Mouse (Mus musculus) lung, postnatal 4 days (tissue): Measurements from ENCODE around the gene Gsdma2.
A peak's percentile ranks its signal among the peaks of the same experiment; 100 is the strongest.
"Not testable (repeated sequence)": the region's sequence is repeated elsewhere in the genome, so short reads cannot be mapped to it uniquely, and the experiment has no call there.

Experiments used
- DNase-seq, 2 experiments: peaks; one replicate each; pipeline ENCODE4 v3.0.0; 2021

The Gsdma2 gene

DNA sequence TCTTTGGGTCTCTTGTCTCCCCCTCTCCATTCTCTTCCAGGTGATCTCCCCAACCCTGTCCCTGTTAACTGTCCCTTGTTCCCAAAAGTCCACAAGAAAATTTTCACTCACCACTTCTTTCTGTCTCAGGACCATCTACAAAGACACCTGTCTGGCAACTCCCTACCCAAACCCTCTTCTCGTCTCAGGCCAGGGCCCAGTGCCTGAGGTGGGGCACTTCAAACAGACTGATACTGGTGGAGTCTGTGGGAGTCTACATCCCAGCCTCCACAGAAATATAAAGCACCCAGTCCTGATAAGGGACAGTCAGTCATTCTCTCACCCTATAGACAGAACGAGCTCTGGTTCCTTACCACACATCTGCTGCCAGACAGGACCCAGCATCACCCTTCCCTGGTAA lies at the start of gene Gsdma2:
TSS of gene Gsdma2 (plus strand) at position 301 of the 400 bp plus-strand sequence.
- DNase-seq = no peak

DNA sequence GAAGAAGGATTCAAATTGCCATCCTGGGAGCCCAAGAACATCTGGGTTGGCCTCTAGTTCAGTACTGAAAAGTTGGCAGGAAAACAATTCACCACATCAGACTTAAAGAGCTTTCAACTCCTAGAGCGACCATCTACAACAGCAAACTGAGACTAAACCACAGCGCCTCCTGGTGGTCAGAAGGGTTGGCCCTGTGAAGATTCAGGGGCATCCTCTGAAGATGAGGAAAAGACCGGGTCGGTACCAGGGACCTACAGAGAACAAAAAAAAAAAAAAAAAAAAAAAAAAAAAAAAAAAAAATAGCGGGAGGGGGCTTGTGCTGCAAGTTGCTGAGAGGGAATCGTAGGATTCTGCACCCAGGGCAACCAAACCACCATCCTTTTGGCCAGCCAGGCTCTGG lies 49.2 kb upstream of the Gsdma2 start:
- DNase-seq = peak; percentile 62 to 78

DNA sequence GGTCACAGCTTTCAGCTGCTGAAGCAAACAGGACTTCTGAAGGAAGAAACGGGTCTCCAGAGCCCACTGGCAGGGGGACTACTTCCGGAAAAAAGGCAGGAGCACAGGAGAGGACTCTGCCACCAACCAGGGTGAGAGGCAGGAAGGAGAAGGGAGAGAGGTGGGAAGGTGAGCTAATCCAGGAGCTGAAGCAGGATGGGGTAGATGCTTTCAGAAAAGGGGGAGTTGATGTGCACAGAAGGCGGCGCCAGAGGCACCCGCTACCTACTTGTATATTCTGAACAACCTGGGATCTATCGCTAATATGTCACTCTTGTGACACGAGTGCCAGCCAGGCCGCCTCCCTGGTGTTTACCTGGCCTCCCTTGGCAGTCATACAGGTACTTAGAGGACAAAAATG lies 48.6 kb upstream of the Gsdma2 start, which contains the start of gene Lrrc3c:
TSS of gene Lrrc3c (plus strand) at position 301 of the 400 bp plus-strand sequence.
- peak in 1 of 2 experiments; percentile 16 for DNase-seq

DNA sequence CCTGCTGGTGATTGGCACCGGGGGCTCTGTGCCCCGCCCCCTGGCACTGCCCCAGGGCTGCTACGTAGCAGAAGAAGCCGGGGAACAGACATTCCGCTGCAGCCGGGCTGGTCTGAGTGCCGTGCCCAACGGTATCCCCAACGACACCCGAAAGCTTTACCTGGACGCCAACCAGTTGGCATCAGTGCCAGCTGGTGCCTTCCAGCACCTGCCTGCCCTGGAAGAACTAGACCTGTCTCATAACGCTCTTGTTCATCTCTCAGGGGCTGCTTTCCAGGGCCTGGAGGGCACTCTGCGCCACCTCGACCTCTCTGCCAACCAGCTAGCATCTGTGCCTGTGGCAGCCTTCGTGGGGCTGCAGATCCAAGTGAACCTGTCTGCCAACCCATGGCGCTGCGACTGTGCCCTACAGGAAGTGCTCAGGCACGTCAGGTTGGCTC lies 47.7 kb upstream of the Gsdma2 start:
- peak; percentile 27 to 52 for DNase-seq

DNA sequence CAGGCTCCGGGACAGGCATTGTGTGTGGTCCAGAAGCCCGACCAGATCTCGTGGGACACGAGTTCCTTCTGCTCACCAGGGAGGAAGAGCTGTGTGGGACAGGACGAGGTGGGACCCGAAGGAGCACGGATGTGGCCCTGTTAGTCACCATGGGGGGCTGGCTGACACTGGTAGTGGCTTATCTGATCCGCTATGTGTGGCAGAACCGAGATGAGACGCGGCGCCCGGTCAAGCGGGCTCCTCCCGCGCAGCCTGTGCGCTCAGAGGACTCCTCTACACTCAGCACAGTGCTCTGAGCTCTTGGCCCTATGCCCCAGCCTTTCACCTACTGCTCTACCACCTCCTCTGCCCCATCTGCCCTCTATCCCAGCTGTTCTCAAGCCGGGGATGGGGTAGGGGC lies 47.3 kb upstream of the Gsdma2 start:
- peak in 1 of 2 experiments; percentile 23 for DNase-seq

DNA sequence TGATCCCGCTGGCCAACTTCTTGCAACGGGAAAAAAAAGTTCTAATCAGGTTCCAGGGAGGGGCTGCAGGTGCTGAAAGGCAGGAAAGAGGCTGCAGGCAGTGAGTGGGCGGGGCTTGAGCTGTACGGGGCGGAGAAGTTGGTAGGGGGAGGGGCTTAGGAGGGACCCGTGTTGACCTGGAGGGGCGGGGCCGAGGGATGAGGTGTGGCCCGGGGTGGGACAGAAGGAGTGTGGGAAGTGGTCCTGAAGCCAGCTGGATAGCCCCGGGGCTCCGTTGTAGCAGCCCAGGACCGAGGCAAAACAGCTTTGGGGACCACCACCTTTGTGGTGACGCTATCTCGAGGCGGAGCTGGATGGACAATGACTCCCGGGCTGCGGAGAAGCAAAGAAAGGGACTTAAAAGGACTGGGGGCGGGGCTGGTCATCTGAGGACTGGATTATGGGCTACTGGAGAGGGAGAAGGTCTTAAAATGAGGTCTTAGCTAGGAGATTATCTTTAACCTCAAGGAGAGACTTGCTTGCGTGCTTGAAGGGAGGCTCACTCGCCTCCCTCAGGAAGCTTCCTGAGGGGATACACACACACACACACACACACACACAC lies 44.4 kb upstream of the Gsdma2 start:
- peak; percentile 49 to 60 for DNase-seq

DNA sequence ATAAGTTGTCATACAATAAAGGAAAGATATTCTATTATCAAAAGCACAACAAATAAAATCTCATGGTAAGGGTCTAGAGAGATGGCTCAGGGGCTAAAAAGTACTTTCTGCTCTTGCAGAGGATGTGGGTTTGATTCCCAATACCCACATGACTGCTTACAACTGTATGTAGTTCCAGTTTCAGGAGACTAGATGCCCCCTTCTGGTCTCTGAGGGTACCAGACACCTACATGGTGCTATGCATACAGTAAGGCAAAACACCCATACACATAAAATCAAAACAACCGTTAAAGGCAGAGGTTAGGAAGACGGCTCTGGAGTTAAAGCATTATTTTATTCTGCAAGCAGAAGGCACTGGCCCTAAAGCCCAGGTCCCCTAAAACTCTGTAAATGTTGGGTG lies 42.6 kb upstream of the Gsdma2 start:
- DNase-seq = no peak

DNA sequence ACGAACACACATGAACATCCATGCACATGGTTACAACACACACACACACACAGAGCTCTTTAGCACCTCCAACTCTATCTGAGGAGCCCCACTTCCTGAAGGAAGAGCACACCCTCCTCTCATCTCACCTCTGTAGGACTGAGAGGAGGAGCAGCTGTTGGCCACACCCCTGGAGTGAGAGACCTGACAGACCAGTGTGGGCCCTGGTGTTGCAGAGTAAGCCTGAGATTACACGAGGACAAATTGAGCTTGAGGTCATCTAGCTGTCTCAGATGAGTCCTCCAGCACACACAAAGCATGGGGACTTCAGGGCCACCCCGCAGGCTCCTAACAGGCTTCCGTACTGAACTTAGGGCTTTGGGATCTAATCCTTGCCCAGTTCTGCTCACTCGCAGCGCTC lies 41.6 kb upstream of the Gsdma2 start:
- DNase-seq = peak in 1 of 2 experiments; percentile 10

DNA sequence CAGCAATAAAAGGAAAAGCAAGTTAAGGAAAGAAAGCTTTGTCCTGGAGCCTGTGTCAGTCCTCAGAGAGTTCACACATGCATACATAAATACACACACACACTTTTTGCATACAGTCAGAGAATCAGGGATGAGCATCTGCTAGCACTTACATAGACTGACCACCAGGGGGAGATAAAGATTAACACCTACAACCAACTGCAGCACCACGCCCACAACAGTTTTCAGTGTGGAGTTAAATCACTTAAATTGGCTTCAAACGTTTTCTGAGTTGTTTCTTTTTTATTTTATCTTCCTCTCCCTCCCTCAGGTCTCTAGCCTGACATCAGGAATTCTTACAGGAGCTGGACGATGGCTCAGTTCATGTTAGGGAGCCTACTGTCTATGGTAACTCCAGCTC lies 39.8 kb upstream of the Gsdma2 start:
- DNase-seq = peak; percentile 5 to 40

DNA sequence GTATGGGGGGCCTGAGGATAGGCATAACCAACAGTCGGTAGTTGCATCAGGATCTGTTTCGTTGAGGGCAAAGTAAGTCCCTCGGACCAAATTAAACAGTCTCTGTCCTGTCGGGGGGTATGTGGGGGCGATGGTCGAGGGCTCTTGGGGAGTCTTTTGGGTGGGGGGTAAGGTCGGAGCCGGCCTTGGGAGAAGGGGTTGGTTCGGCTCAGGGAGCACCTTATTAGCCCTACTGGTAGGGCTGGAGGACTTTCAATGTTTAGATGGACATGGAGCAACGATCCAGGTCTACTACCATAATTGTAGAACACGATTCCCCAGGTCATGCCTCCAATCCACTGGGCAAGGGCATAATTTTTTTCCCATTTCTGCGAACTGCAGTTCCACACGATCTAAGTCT lies 25.8 kb upstream of the Gsdma2 start:
- no peak for DNase-seq

DNA sequence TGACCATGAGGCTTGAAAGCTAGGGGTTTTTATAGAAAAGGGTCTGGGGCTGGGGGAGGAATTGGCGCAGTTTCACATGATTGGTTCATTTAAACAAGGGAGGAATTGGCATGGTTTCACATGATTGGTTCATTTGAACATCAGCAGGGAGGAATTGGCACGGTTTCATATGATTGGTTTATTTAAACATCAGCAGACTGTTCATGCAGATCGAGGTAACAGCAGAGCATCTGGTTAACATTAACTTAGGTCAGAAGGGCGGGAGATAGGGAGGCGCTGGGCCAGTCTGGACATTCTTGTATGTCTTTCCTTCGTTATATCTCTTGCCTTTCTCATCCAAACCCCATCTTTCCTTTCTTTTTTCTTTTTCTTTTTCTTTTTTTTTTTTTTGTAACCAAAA lies 22.6 kb upstream of the Gsdma2 start:
- DNase-seq = not testable (repeated sequence)

DNA sequence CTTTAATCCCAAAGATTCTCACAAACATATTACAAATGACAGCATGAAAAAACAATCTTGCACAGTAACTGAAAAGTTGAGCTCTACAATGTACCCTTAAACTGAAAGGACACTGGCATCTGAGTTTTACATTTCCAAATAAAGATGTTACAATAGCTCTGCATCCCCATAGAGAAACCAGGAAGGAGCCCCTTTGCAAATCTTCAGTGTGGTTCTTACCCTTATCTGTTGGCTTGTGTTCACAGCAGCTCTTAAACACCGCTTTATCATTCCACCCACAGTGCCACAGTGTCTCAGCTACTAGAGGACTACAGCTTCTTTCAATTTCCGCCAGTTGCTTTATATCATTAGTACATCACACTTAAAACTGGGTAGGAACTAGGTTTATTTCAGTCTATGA lies 22.2 kb upstream of the Gsdma2 start:
- not testable (repeated sequence) for DNase-seq

DNA sequence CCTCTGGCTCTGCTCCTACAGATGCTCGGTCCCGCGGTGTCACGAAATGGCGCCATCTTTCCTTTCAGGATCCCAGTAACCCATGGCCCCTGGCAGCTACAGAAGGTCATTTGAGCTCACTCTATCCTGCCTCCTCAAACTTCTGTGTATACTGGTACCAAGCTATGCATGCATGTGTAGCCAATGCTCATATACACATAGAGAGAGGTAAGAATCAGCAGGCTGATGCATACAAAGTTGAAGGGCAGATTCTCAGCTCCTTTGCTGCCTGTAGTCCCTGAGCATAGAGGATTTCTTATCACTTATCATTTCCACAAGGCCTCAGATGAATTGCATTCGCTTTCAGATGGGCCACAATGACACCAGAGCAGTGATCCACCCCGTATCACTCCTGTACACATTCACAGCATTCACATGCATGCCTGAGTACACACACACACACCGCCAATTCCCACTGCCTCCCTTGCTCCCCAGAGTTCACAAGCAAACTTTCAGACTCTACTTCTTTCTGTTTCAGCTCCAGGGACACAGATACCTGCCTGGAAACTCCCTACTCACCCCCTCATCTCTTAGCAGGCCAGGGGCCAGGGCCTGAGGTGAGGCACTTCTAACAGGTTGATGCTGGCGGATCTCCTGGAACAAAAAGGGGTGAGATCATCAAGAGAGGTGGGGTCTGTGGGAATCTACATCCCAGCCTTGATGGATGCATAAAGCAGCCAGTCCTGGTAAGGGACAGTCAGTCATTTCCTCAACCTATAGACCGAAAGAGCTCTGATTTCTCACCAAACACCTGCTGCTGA lies 20.7 kb upstream of the Gsdma2 start, which contains the start of the genes Gm12355 and Gsdma3:
TSS of gene Gm12355 (minus strand) at position 51 of the 800 bp plus-strand sequence.
TSS of gene Gsdma3 (plus strand) at position 750 of the 800 bp plus-strand sequence.
- no peak for DNase-seq

DNA sequence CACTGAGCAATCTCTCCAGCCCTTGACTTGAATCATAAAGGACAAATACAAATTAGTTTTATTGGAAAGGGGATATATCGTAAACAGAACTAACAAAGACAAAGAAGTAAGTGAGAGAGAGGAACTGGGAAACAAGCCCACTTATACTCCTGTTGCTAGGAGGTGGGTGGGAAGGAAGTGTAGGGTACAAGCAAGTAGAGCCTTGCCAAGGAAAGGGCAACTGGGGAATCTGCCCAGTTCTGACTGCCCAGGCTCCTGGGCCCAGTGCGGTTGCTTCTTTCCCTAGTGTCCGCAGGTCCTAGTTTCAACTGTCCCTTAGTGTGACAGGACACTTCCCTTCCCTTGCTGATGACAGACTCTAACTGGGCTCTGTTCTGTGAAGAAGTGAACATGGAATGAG lies 17.9 kb upstream of the Gsdma2 start:
- DNase-seq = no peak

DNA sequence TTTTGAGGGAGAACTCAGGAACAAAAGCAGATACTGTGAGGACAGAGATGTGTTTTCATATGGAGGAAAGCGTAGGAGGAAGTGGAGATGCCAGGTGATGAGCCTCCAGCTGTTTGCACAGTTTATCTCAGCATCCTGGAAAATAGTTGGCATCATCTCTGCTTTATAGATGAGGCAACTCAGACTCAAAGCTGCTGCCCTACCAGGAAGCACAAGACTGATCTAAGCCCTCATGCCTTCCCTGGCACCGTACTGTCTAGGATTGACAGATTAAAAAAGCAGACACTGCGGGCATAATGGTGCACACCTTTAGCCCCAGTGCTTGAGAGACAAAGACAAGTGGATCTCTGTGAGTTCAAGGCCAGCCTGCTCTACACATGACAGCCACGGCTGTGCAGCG lies 15.9 kb upstream of the Gsdma2 start:
- DNase-seq = no peak

DNA sequence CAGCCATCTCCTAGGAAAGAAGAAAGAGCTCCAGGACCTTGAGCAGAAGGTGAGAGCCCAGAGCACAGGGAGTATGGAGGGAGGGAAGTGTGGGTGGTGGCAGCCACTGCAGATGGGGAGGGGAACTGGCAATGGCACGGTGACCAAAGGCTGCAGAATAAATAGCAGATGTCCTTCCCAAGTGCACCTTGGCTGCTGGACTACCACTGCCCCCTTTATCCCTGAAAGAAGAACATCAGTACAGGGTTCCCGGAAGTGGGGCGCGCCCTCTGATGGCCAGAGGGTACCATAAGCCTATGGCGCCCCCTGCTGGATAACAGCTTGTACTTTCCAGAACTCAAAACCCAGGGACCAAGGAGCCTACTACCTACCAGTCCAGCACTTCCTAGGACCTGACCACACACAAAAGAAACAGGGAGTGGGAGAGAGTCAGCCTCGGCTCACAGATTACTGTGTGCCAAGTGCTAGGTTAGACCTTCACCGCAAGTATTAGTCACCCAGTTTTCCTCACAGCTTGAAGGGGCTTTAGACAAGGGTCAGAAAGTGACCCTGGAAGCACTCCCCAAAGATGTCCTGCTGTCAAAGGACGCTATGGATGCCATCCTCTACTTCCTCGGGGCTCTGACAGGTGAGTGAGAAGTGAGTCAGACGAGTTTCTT lies 11.1 kb upstream of the Gsdma2 start:
- DNase-seq = peak; percentile 36 to 46

DNA sequence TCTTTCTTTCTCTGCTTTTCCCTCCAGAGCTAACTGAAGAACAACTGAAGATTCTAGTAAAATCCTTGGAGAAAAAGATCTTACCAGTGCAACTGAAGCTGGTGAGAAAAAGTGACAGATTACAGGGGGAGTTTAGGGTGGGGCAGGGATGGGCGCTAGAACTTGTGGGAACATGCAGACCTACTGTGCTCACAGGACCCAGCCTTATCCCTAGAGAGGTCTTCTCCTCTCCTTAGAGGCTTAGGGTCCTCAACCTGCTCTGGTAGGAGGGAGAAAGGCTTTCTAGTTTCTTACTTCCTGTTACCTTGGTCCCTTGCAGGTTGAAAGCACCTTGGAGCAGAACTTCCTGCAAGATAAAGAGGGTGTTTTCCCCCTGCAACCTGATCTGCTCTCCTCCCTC lies 9.1 kb upstream of the Gsdma2 start:
- DNase-seq = no peak

DNA sequence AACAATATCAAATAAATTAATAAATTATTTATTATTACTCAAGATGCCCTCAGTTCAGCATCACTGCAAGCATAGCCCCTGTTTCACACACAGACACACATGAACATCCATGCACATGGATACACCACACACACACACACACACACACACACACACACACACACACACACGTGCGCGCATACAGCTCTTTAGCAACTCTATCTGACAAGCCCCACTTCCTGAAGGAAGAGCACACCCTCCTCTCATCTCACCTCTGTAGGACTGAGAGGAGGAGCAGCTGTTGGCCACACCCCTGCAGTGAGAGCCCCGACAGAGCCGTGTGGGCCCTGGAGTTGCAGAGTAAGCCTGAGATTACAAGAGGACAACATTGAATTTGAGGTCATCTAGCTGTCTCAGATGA lies 6.5 kb upstream of the Gsdma2 start:
- DNase-seq = no peak

DNA sequence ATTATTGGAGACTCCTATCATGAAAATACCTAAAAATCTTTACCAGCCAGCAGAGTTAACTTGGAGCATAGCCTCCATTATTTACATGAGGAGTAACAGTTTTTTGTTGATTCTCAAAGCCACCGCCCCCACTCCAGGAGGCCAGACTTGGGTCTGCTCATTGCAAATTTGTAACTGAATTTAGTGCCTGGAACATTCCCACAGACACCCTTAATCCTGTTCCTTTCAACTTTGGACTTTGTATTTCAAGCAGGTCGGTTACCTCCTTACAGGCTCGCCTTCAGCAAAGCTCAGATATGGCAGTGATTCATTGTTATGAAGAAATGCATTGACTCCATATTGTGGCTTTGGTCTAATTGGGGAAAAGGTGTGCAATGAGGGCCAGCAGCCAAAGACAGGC lies 1.8 kb upstream of the Gsdma2 start:
- DNase-seq = no peak

DNA sequence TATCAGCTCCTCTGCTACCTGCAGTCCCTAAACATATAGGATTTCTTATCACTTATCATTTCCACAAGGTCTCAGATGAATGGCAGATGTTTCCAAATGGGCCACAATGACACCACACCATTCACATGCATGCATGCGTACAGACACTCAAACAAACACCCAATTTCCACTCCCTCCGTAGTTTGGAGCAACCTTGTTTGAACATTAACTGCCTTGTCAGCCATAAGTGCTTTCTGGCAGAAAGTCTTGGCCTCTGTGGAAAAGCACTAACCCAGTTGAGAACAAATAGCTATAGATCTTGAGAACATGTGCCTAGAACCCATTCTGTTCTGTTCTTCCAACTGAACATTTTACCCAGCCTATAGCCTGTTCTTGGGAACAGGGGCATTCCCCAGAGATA lies 613 bp upstream of the Gsdma2 start:
- DNase-seq = no peak

DNA sequence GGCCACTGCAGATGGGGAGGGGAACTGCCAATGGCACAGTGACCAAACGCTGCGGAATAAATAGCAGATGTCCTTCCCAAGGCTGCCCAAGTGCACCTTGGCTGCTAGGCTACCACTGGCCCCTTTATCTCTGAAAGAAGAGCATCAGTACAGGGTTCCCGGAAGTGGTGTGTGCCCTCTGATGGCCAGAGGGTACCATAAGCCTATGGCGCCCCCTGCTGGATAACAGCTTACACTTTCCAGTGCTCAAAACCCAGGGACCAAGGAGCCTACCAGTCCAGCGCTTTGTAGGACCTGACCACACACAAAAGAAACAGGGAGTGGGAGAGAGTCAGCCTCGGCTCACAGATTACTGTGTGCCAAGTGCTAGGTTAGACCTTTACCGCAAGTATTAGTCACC lies 8.5 kb downstream of the Gsdma2 start:
- peak; percentile 37 to 56 for DNase-seq

DNA sequence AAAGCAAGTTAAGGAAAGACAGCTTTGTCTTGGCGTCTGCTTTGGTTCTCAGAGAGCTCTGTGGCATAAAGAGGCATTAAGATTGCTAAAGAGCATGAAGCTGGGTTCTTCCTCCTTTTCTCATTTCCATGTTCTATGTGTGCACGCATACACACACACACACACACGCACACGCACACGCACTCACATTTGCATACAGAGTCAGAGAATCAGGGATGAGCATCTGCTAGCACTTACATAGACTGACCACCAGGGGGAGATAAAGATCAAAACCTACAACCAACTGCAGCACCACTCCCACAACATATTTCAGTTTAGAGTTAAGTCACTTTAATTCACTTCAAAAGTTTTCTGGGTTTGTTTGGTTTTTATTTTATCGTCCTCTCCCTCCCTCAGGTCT lies 14.0 kb downstream of the Gsdma2 start:
- DNase-seq = peak; percentile 40 to 50

DNA sequence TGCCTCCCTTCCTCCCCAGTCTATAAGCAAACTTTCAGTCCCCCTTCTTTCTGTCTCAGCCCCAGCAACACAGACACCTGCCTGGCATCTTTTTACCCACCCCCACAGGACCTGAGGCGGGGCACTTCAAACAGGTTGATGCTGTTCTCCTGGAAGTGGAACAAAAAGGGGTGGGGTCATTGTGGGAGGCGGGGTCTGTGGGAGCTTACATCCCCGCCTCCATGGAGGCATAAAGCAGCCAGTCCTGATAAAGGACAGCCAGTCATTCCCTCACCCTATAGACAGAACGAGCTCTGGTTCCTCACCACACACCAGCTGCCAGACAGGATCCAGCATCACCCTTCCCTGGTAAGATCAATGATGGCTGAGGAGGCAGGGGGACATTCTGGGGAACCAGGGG lies 17.5 kb downstream of the Gsdma2 start, which contains the start of gene Gsdma:
TSS of gene Gsdma (plus strand) at position 261 of the 400 bp plus-strand sequence.
- DNase-seq = no peak

DNA sequence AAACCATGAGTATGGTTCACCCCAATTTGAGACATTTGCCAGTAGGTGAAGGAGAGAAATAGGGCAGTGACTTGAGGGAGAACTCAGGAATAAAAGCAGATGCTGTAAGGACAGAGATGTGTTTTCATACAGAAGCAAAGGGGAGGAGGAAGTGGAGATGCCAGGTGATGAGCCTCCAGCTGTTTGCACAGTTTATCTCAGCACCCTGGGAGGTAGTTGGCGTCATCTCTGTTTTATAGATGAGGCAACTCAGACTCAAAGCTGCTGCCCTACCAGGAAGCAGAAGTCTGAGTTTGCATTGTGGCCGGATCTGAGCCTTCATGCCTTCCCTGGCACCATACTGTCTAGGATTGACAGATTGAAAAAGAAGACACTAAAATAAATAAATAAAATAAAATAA lies 22.4 kb downstream of the Gsdma2 start:
- no peak for DNase-seq
